Mouse (Mus musculus) WW6 (cell line): ENCODE data around the gene Gm13287.
"Not testable (repeated sequence)": the region's sequence is repeated elsewhere in the genome, so short reads cannot be mapped to it uniquely, and the experiment has no call there.

Experiments used
- DNase-seq: peaks from one replicate; pipeline ENCODE4 v3.0.0-alpha.2; 2013; ENCODE audit warnings: low read depth, low spot score

Gene Gm13287

DNA sequence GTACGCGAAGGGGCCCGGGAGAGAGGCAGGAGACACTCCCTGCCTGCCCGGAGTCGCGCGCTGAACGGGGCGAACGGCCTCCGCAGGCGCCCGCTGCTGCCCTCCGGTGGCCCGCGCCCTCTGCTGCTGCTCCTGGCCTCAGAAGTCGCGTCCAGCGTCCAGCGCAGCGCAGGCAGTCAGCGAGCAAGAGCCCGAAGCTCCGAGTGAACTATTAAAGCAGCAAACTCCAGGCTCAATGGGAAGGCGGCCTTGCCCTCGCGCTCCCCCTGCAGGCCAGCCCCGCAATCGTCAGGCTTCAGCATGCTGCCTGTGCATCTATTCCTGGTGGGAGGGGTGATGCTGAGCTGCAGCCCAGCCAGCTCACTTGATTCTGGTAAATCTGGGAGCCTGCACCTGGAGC lies at the start of gene Gm13287:
TSS of gene Gm13287 (plus strand) at position 301 of the 400 bp plus-strand sequence.
- DNase-seq, result not testable (repeated sequence)

DNA sequence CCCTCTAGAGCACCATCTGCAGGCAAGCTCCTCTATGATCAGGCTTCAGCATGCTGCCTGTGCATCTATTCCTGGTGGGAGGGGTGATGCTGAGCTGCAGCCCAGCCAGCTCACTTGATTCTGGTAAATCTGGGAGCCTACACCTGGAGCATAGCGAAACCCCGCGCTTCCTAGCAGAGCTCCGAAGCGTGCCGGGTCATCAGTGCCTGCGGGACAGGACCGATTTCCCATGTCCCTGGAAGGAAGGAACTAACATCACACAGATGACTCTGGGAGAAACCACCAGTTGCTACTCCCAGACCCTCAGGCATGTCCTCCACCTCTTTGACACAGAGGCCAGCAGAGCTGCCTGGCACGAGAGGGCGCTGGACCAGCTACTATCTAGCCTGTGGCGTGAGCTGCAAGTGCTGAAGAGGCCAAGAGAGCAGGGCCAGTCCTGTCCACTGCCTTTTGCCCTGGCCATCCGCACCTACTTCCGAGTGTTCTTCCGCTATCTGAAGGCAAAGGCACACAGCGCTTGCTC lies 48.2 kb upstream of the Gm13287 start, which contains the start of gene Gm13271:
TSS of gene Gm13271 (plus strand) at position 51 of the 523 bp plus-strand sequence.
- not testable (repeated sequence) for DNase-seq

DNA sequence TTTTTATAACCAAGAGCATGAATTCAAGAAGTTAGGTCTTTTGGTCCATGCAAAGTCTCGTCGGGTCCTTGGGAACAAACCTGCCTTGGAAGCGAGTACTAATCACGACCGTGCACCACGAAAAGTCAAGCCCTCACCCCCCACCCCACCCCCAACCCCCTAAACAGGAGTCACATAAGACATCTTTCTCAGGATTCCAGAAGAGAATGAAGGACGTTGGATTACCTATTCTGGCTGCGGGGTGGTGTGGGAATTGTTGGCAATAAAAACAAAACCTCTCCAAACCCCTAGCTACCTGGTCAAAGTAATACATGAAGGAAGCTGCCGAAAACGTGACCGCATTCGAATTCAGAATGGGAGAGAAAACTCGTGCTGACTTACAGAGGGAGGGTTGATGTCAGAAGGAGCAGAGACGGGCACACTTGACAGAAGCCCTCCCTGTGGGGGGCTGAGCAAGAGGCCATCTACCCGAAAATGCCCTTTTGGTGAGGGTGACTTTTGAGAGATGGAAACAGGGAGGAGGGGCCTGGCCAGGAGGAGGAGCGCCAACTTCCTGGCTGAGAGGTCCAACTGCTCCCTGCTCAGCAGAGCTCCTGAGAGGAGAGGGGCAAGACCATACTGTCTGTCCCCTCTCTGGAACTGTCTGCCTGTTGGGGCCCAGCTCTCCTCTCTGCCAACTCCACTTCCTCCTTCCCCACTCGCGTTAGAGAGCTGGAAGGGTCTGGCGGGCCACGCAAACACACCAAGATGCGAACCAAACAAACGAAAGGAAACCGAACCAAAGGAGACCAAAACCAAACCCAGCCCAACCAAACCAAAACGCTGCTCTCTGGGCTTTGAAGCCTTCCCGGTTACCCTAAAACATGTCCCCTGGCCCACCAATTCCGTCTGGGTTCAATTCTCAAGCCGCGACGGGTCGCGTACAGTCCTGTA lies 46.2 kb upstream of the Gm13287 start:
- not testable (repeated sequence) for DNase-seq

- peak; percentile 60 for DNase-seq
Observed at GRCm38 (mm10) chr4:88757628-88758031, 45.4 kb upstream of the Gm13287 start.

- not testable (repeated sequence) for DNase-seq
Observed at GRCm38 (mm10) chr4:88758751-88759150, 44.3 kb upstream of the Gm13287 start.

DNA sequence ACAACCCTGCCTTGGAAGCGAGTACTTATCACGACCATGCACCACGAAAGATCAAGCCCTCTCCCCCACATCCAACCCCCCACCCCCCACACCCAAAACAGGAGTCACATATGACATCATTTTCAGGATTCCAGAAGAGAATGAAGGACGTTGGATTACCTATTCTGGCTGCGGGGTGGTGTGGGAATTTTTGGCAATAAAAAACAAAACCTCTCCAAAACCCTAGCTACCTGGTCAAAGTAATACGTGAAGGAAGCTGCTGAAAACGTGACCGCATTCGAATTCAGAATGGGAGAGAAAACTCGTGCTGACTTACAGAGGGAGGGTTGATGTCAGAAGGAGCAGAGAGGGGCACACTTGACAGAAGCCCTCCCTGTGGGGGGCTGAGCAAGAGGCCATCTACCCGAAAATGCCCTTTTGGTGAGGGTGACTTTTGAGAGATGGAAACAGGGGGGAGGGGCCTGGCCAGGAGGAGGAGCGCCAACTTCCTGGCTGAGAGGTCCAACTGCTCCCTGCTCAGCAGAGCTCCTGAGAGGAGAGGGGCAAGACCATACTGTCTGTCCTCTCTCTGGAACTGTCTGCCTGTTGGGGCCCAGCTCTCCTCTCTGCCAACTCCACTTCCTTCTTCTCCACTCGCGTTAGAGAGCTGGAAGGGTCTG lies 43.3 kb upstream of the Gm13287 start, which contains the start of gene Gm13283:
TSS of gene Gm13283 (plus strand) at position 510 of the 659 bp plus-strand sequence.
- not testable (repeated sequence) for DNase-seq

- not testable (repeated sequence) for DNase-seq
Observed at GRCm38 (mm10) chr4:88760431-88760830, 42.6 kb upstream of the Gm13287 start.

GRCm38 (mm10) chr4:88761776-88762175 lies 41.3 kb upstream of the Gm13287 start:
- not testable (repeated sequence) for DNase-seq

GRCm38 (mm10) chr4:88762341-88762740 lies 40.7 kb upstream of the Gm13287 start:
- DNase-seq, result not testable (repeated sequence)

DNA sequence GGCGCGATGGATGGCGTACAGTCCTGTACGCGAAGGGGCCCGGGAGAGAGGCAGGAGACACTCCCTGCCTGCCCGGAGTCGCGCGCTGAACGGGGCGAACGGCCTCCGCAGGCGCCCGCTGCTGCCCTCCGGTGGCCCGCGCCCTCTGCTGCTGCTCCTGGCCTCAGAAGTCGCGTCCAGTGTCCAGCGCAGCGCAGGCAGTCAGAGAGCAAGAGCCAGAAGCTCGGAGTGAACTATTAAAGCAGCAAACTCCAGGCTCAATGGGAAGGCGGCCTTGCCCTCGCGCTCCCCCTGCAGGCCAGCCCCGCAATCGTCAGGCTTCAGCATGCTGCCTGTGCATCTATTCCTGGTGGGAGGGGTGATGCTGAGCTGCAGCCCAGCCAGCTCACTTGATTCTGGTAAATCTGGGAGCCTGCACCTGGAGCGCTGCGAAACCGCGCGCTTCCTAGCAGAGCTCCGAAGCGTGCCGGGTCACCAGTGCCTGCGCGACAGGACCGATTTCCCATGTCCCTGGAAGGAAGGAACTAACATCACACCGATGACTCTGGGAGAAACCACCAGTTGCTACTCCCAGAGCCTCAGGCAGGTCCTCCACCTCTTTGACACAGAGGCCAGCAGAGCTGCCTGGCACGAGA lies 39.6 kb upstream of the Gm13287 start:
- not testable (repeated sequence) for DNase-seq

GRCm38 (mm10) chr4:88773534-88773933 lies 29.5 kb upstream of the Gm13287 start, which contains the start of gene Gm13290:
Gm13290 (plus strand) TSS chr4:88773834.
- DNase-seq, result not testable (repeated sequence)

- DNase-seq, result not testable (repeated sequence)
Observed at GRCm38 (mm10) chr4:88776622-88777021, 26.4 kb upstream of the Gm13287 start, which contains the start of gene Gm13289. Gm13289 (plus strand) TSS chr4:88776922.

DNA sequence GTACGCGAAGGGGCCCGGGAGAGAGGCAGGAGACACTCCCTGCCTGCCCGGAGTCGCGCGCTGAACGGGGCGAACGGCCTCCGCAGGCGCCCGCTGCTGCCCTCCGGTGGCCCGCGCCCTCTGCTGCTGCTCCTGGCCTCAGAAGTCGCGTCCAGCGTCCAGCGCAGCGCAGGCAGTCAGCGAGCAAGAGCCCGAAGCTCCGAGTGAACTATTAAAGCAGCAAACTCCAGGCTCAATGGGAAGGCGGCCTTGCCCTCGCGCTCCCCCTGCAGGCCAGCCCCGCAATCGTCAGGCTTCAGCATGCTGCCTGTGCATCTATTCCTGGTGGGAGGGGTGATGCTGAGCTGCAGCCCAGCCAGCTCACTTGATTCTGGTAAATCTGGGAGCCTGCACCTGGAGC lies 23.5 kb upstream of the Gm13287 start, which contains the start of gene Gm13272:
TSS of gene Gm13272 (plus strand) at position 301 of the 400 bp plus-strand sequence.
- not testable (repeated sequence) for DNase-seq

- not testable (repeated sequence) for DNase-seq
Observed at GRCm38 (mm10) chr4:88780320-88780719, 22.7 kb upstream of the Gm13287 start.

DNA sequence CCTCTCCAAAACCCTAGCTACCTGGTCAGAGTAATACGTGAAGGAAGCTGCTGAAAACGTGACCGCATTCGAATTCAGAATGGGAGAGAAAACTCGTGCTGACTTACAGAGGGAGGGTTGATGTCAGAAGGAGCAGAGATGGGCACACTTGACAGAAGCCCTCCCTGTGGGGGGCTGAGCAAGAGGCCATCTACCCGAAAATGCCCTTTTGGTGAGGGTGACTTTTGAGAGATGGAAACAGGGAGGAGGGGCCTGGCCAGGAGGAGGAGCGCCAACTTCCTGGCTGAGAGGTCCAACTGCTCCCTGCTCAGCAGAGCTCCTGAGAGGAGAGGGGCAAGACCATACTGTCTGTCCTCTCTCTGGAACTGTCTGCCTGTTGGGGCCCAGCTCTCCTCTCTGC lies 21.2 kb upstream of the Gm13287 start, which contains the start of gene Ifnz:
TSS of gene Ifnz (plus strand) at position 301 of the 400 bp plus-strand sequence.
- DNase-seq, result not testable (repeated sequence)

DNA sequence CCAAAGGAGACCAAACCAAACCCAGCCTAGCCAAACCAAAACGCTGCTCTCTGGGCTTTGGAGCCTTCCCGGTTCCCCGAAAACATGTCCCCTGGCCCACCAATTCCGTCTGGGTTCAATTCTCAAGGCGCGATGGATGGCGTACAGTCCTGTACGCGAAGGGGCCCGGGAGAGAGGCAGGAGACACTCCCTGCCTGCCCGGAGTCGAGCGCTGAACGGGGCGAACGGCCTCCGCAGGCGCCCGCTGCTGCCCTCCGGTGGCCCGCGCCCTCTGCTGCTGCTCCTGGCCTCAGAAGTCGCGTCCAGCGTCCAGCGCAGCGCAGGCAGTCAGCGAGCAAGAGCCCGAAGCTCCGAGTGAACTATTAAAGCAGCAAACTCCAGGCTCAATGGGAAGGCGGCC lies 20.7 kb upstream of the Gm13287 start:
- DNase-seq, result not testable (repeated sequence)

DNA sequence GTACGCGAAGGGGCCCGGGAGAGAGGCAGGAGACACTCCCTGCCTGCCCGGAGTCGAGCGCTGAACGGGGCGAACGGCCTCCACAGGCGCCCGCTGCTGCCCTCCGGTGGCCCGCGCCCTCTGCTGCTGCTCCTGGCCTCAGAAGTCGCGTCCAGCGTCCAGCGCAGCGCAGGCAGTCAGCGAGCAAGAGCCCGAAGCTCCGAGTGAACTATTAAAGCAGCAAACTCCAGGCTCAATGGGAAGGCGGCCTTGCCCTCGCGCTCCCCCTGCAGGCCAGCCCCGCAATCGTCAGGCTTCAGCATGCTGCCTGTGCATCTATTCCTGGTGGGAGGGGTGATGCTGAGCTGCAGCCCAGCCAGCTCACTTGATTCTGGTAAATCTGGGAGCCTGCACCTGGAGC lies 17.6 kb upstream of the Gm13287 start, which contains the start of gene Gm13276:
TSS of gene Gm13276 (plus strand) at position 301 of the 400 bp plus-strand sequence.
- DNase-seq, result not testable (repeated sequence)

GRCm38 (mm10) chr4:88788402-88788801 lies 14.7 kb upstream of the Gm13287 start, which contains the start of gene Gm13277:
Gm13277 (plus strand) TSS chr4:88788632.
- DNase-seq, result not testable (repeated sequence)

DNA sequence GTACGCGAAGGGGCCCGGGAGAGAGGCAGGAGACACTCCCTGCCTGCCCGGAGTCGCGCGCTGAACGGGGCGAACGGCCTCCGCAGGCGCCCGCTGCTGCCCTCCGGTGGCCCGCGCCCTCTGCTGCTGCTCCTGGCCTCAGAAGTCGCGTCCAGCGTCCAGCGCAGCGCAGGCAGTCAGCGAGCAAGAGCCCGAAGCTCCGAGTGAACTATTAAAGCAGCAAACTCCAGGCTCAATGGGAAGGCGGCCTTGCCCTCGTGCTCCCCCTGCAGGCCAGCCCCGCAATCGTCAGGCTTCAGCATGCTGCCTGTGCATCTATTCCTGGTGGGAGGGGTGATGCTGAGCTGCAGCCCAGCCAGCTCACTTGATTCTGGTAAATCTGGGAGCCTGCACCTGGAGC lies 11.8 kb upstream of the Gm13287 start, which contains the start of gene Gm13278:
TSS of gene Gm13278 (plus strand) at position 301 of the 400 bp plus-strand sequence.
- DNase-seq, result not testable (repeated sequence)

- not testable (repeated sequence) for DNase-seq
Observed at GRCm38 (mm10) chr4:88793936-88794675, 8.9 kb upstream of the Gm13287 start, which contains the start of gene Gm13275. Gm13275 (plus strand) TSS chr4:88794487.
